Mouse (Mus musculus): ENCODE results near the gene Klc4. TPM values are rescaled to one million over a fixed set of nuclear protein-coding genes. Genes with fewer than 3 reads are reported as not detected.

Gene Klc4
- total RNA-seq, 1 experiment = 17.8 TPM

- Histone ChIP-seq H3K36me3 (ENCODE audit: control insufficient read depth, insufficient read depth, low read length, poor library complexity, severe bottlenecking) (no peaks in the 10 kb centered on the region), H3K9me3 (ENCODE audit: control insufficient read depth, insufficient read depth, low read depth, low read length) (no peaks in the 10 kb centered on the region), H3K4me1 (ENCODE audit: control insufficient read depth in 2 of 2, insufficient read depth in 2 of 2, low read length in 2 of 2, poor library complexity in 1 of 2) (peaks cover 28 to 54% of the 10 kb centered on the region in 2 experiments), H3K27ac (ENCODE audit: insufficient read depth, low read depth, low read length, poor library complexity, severe bottlenecking) (no peak overlapping the region), H3K9ac (ENCODE audit: insufficient read depth, low read depth, low read length, poor library complexity, severe bottlenecking) (peak overlapping the region; percentile 10; the same call in 1 of the 2 replicates), H3K4me3 (ENCODE audit: insufficient read depth in 1 of 2, low read depth in 1 of 2, low read length in 2 of 2, poor library complexity in 1 of 2, severe bottlenecking in 1 of 2) (peak overlapping the region; percentile 25 to 30; a peak in 2 of 4 replicates)
- TF ChIP-seq ZNF384 (IDR thresholded peaks at IDR 0.05; ENCODE audit: low read depth, low read length) = no peak
- no peak for TF ChIP-seq MAFK (IDR thresholded peaks at IDR 0.05; ENCODE audit: insufficient read depth, low read depth, low read length)
- TF ChIP-seq CHD2 (IDR thresholded peaks at IDR 0.05; ENCODE audit: low read depth, low read length) = no peak
- no peak for TF ChIP-seq HCFC1 (IDR thresholded peaks at IDR 0.05; ENCODE audit: borderline replicate concordance, insufficient read depth, low read length)
- TF ChIP-seq ZC3H11A (IDR thresholded peaks at IDR 0.05; ENCODE audit: borderline replicate concordance, low read depth, low read length) = no peak
- in situ Hi-C loops (cut with MboI; ENCODE audit: low sequenced_read_pairs in 2 of 2, unreplicated experiment in 2 of 2) = no loop called here
- DNase-seq (ENCODE audit: low read depth, low spot score) = no peak
Measured at GRCm38 (mm10) chr17:46622269-46622668, 23.6 kb downstream of the Klc4 start.

DNA sequence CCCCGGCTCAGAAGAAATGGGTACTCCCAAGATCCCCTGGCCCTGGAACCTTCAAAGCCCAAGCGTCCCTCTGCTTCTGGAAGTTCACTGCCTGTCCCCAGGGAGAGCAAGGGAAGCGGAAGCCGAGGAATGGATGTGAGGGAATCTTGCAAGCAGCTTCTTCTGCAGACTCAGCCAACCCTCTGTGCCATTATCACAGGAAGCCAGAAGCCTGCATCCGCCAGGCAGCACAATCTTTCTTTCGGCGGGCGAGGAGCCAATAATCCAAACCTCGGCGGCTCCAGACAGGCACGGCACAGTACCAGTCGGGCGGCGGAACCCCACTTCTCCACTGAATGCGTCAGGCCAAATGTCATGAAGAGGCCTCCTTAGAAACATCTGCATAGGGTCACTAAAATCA is 24.5 kb downstream of the Klc4 start:
- H3K9ac ChIP-seq (ENCODE audit: insufficient read depth, low read depth, low read length, poor library complexity, severe bottlenecking) = 0 out of 2 replicates have a peak overlapping the region, but pooled peaks have one; percentile 5
- 0 out of 4 replicates have a peak overlapping the region, but pooled peaks of 1 of the 2 experiments have one; percentile 3 for H3K4me3 ChIP-seq (ENCODE audit: insufficient read depth in 1 of 2, low read depth in 1 of 2, low read length in 2 of 2, poor library complexity in 1 of 2, severe bottlenecking in 1 of 2)
- DNase-seq (ENCODE audit: low read depth, low spot score) = no peak
- no peak for TF ChIP-seq ZC3H11A (IDR thresholded peaks at IDR 0.05; ENCODE audit: borderline replicate concordance, low read depth, low read length)
- no peak for TF ChIP-seq CHD2 (IDR thresholded peaks at IDR 0.05; ENCODE audit: low read depth, low read length)
- TF ChIP-seq HCFC1 (IDR thresholded peaks at IDR 0.05; ENCODE audit: borderline replicate concordance, insufficient read depth, low read length) = no peak
- TF ChIP-seq ZNF384 (IDR thresholded peaks at IDR 0.05; ENCODE audit: low read depth, low read length) = no peak
- TF ChIP-seq MAFK (IDR thresholded peaks at IDR 0.05; ENCODE audit: insufficient read depth, low read depth, low read length) = no peak
- no peaks in the 10 kb centered on the region for H3K36me3 ChIP-seq (ENCODE audit: control insufficient read depth, insufficient read depth, low read length, poor library complexity, severe bottlenecking)
- no peak overlapping the region for H3K27ac ChIP-seq (ENCODE audit: insufficient read depth, low read depth, low read length, poor library complexity, severe bottlenecking)
- in situ Hi-C loops (cut with MboI; ENCODE audit: low sequenced_read_pairs in 2 of 2, unreplicated experiment in 2 of 2) = no loop called here
- H3K4me1 ChIP-seq (ENCODE audit: control insufficient read depth in 2 of 2, insufficient read depth in 2 of 2, low read length in 2 of 2, poor library complexity in 1 of 2) = peaks cover 28 to 48% of the 10 kb centered on the region in 2 experiments
- no peaks in the 10 kb centered on the region for H3K9me3 ChIP-seq (ENCODE audit: control insufficient read depth, insufficient read depth, low read depth, low read length)

DNA sequence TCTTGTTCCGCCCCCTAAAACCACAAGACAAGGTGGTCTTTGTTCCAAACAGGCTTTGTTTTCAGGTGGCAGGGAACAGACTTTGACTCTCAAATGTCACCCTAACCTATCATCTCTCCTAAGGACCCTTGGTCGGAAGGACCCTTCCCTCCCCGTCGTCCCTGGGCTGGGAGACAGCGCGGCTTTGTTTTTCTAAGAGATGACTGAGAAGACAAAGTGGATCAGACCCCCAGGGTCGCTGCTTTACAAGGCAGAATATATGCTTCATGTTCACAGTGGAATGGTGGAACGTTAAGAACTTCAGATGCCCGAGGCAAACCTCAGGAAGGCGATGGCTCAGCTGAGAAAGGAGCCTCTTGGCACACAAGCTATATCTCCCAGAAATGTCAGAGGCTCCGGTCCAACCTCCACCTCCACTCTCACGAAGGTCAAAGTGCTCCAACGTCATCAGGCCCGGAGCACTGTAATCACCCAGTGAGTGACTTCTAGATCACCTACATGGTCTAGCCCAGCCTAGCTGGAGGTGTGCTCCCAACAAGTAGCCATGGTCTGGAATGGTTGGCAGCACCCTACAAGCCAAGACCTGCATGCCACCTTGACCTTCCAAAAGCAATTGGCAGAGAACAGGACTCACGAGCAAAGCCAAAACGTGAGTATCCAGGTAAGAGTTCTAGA is 26.0 kb downstream of the Klc4 start:
- no peaks in the 10 kb centered on the region; the same call in 1 of the 2 replicates for H3K36me3 ChIP-seq (ENCODE audit: control insufficient read depth, insufficient read depth, low read length, poor library complexity, severe bottlenecking)
- peak overlapping the region; percentile 31; the same call in 1 of the 2 replicates for H3K9ac ChIP-seq (ENCODE audit: insufficient read depth, low read depth, low read length, poor library complexity, severe bottlenecking)
- peak overlapping the region in 1 of 2 experiments; percentile 51; a peak in 2 of 4 replicates for H3K4me3 ChIP-seq (ENCODE audit: insufficient read depth in 1 of 2, low read depth in 1 of 2, low read length in 2 of 2, poor library complexity in 1 of 2, severe bottlenecking in 1 of 2)
- H3K4me1 ChIP-seq (ENCODE audit: control insufficient read depth in 2 of 2, insufficient read depth in 2 of 2, low read length in 2 of 2, poor library complexity in 1 of 2) = peaks cover 25 to 49% of the 10 kb centered on the region in 2 experiments
- H3K27ac ChIP-seq (ENCODE audit: insufficient read depth, low read depth, low read length, poor library complexity, severe bottlenecking) = no peak overlapping the region
- DNase-seq (ENCODE audit: low read depth, low spot score) = no peak
- no peaks in the 10 kb centered on the region for H3K9me3 ChIP-seq (ENCODE audit: control insufficient read depth, insufficient read depth, low read depth, low read length)
- TF ChIP-seq ZC3H11A (IDR thresholded peaks at IDR 0.05; ENCODE audit: borderline replicate concordance, low read depth, low read length) (no peak), CHD2 (IDR thresholded peaks at IDR 0.05; ENCODE audit: low read depth, low read length) (no peak), MAFK (IDR thresholded peaks at IDR 0.05; ENCODE audit: insufficient read depth, low read depth, low read length) (no peak), ZNF384 (IDR thresholded peaks at IDR 0.05; ENCODE audit: low read depth, low read length) (no peak), HCFC1 (IDR thresholded peaks at IDR 0.05; ENCODE audit: borderline replicate concordance, insufficient read depth, low read length) (no peak)
- in situ Hi-C loops (cut with MboI; ENCODE audit: low sequenced_read_pairs in 2 of 2, unreplicated experiment in 2 of 2) = no loop called here

DNA sequence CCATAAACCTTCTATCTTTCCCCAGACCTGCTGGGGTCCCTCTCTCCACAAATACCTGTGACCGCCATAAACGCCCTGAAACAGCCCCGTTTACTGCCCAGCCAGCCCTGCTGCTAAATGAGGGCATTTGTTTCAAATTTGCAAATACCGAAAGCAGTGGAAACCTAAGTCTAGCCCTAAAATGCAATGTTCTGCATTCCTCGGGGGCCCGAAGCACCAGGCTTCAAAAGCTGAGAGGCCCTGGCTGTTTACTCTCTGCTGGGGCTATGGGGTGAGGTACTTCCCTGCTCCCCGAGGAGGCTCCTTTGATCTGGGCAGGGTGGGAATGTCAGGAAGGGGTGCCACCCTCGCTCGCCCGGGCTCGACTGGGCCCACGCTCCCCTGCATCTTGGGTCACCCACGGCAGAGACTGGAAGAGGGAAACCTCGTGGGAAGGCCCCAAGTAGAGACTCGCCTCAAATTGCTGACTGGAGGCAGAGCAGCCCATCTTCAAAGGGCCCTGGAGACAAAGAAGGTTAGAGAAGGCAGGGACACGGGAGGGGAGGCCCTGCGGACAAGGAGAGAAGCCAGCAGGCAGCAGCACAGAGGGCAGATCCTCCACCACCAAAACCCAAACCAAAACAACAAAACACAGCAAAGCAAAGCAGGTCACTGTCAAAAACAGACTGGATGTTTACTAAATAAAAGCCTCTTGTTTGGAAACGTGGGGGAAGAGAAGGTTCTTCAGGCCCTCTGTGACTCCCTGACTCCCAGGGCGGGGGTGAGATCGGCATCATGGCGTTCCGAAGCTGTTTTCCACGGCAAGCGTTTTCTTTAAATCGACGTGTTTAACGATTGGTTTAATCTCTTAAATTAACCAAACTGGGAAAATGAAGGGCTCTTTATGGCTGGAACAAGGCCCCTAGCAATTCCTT is 26.8 kb downstream of the Klc4 start:
- in situ Hi-C loops (cut with MboI; ENCODE audit: low sequenced_read_pairs in 2 of 2, unreplicated experiment in 2 of 2) = no loop called here

More for the DNA sequence above, 26.8 kb downstream of the Klc4 start:
- H3K4me1 ChIP-seq (ENCODE audit: control insufficient read depth in 2 of 2, insufficient read depth in 2 of 2, low read length in 2 of 2, poor library complexity in 1 of 2) = peaks cover 26 to 45% of the 10 kb centered on the region in 2 experiments
- H3K9me3 ChIP-seq (ENCODE audit: control insufficient read depth, insufficient read depth, low read depth, low read length) = no peaks in the 10 kb centered on the region
- peak overlapping the region; percentile 17 to 51 for H3K4me3 ChIP-seq (ENCODE audit: insufficient read depth in 1 of 2, low read depth in 1 of 2, low read length in 2 of 2, poor library complexity in 1 of 2, severe bottlenecking in 1 of 2)
- H3K36me3 ChIP-seq (ENCODE audit: control insufficient read depth, insufficient read depth, low read length, poor library complexity, severe bottlenecking) = no peaks in the 10 kb centered on the region; the same call in 1 of the 2 replicates
- TF ChIP-seq ZNF384 (IDR thresholded peaks at IDR 0.05; ENCODE audit: low read depth, low read length) (no peak), CHD2 (IDR thresholded peaks at IDR 0.05; ENCODE audit: low read depth, low read length) (no peak), MAFK (IDR thresholded peaks at IDR 0.05; ENCODE audit: insufficient read depth, low read depth, low read length) (no peak), HCFC1 (IDR thresholded peaks at IDR 0.05; ENCODE audit: borderline replicate concordance, insufficient read depth, low read length) (no peak), ZC3H11A (IDR thresholded peaks at IDR 0.05; ENCODE audit: borderline replicate concordance, low read depth, low read length) (no peak)
- H3K27ac ChIP-seq (ENCODE audit: insufficient read depth, low read depth, low read length, poor library complexity, severe bottlenecking) = peak overlapping the region; percentile 47
- H3K9ac ChIP-seq (ENCODE audit: insufficient read depth, low read depth, low read length, poor library complexity, severe bottlenecking) = peak overlapping the region; percentile 17; the same call in 1 of the 2 replicates
- DNase-seq (ENCODE audit: low read depth, low spot score) = no peak

All from ES-E14 (cell line).